Mouse (Mus musculus): ENCODE results near the gene Fam83g. TPM values are rescaled to one million over a fixed set of nuclear protein-coding genes. Genes with fewer than 3 reads are reported as not detected.
A peak's percentile ranks its signal among the peaks of the same experiment; 100 is the strongest.
"Not testable (repeated sequence)": the region's sequence is repeated elsewhere in the genome, so short reads cannot be mapped to it uniquely, and the experiment has no call there.

The Fam83g gene
- polyA plus RNA-seq (2015; fragmentation: Nextera tagmentation; extraction: Ambion mirVana) = 0.12 and 0.18 TPM in 2 replicates

DNA sequence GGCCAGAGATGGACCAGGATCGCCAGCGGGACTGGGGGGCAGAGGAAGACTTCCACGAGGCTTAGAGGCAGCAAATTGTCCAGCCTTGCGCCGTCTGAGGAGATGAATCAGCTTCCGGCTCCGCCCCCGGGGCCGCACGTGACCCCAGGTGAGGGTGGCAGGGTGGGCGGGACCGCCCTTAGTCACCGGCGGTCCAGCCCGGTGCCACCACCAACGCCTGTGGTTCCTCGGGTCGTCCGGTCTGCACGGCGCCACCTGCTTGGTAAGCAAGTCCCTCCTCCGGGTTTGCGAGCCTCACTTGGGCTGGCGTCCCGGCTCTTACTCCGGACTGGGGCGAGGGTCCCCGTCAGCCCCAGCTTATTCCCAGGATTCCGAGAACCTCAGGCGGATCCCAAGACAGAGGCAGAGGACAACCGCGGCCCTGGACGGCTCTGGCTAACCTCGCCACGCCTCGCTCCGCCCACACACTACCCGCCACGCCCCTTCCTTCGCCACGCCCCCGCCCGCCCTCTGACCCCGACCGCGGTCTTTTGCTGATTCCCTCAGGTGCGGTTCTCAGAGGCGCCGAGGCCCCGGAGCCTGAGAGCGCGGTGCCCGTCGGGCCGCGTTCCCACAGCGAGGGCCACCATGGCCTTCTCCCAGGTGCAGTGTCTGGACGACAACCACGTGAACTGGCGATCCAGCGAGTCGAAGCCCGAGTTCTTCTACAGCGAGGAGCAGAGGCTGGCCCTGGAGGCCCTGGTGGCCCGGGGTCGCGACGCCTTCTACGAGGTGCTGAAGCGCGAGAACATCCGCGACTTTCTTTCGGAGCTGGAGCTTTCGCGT lies at the start of gene Fam83g:
TSS of gene Fam83g (plus strand) at position 185 of the 825 bp plus-strand sequence.
- Histone ChIP-seq H3K4me2 (ENCODE audit: low read length) (peak within 1 kb of the TSS; percentile 44), H3K27me3 (replicated peaks; ENCODE audit: control insufficient read depth, insufficient read depth, low read length) (peaks cover 32% of the 10 kb centered on the region), H3K4me1 (ENCODE audit: control insufficient read depth, insufficient read depth, low read depth, low read length) (peaks cover 4% of the 10 kb centered on the region; the same call in 1 of the 2 replicates), H3K27ac (ENCODE audit: low read depth, low read length) (no peak within 1 kb of the TSS), H3K9ac (ENCODE audit: low read depth, low read length) (no peak within 1 kb of the TSS), H3K4me3 (ENCODE audit: low read length) (peak within 1 kb of the TSS; percentile 34), H3K9me3 (ENCODE audit: control insufficient read depth, low read length) (no peaks in the 10 kb centered on the region), H3K36me3 (ENCODE audit: control insufficient read depth, insufficient read depth, low read length) (no peaks in the 10 kb centered on the region)
- ATAC-seq = no peak
- 2% methylated on average over 76 of the region's 76 CpGs for WGBS

DNA sequence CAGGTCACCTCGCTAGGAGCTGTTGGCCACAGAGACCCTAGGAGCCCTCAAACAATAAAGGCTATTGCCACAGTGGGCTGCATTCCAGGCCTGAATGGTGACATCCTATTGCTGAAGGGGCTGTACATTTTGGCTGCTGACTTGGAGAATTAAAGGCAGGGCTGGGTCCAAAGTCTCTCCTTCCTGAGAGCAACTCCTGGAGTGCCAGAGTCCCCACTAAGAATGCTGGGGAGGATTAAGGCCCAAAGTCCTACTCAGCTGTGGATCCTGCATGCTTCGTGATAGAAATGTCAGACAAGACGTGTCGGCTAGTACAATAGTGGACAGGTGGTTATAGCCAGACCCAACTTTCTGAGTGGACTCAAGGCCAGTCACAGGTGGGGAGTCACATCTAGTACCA lies 47.6 kb upstream of the Fam83g start:
- not testable (repeated sequence) for H3K9me3 ChIP-seq (ENCODE audit: control insufficient read depth, low read length); ATAC-seq; H3K27me3 ChIP-seq (replicated peaks; ENCODE audit: control insufficient read depth, insufficient read depth, low read length); H3K4me1 ChIP-seq (ENCODE audit: control insufficient read depth, insufficient read depth, low read depth, low read length); H3K4me2 ChIP-seq (ENCODE audit: low read length); H3K36me3 ChIP-seq (ENCODE audit: control insufficient read depth, insufficient read depth, low read length); H3K9ac ChIP-seq (ENCODE audit: low read depth, low read length); H3K4me3 ChIP-seq (ENCODE audit: low read length); H3K27ac ChIP-seq (ENCODE audit: low read depth, low read length)
- 94% methylated on average over 2 of the region's 4 CpGs for WGBS

DNA sequence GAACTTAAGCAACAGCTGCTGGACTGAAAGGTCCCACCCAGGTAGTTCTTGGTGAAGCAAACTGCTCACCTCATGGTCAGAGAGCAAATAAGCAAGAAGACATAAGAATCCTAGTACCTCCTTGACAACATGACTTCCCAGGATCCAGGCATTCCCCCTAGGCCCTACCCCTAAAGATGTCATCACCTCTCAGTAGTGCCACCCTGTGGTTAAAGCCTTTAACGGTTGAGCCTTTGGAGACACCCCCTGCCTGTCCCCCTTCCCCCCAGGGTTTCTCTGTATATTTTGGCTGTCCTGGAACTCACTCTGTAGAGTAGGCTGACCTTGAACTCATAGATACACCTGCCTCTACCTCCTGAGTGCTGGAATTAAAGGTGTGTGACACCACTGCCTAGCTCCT lies 46.5 kb upstream of the Fam83g start:
- Histone ChIP-seq H3K4me1 (ENCODE audit: control insufficient read depth, insufficient read depth, low read depth, low read length) (no peaks in the 10 kb centered on the region), H3K36me3 (ENCODE audit: control insufficient read depth, insufficient read depth, low read length) (no peaks in the 10 kb centered on the region), H3K4me2 (ENCODE audit: low read length) (no peak overlapping the region), H3K27me3 (replicated peaks; ENCODE audit: control insufficient read depth, insufficient read depth, low read length) (no peaks in the 10 kb centered on the region), H3K4me3 (ENCODE audit: low read length) (no peak overlapping the region), H3K9ac (ENCODE audit: low read depth, low read length) (no peak overlapping the region), H3K9me3 (ENCODE audit: control insufficient read depth, low read length) (no peaks in the 10 kb centered on the region), H3K27ac (ENCODE audit: low read depth, low read length) (no peak overlapping the region)
- ATAC-seq = no peak
- WGBS = 38% methylated on average over 1 of the region's 1 CpGs

DNA sequence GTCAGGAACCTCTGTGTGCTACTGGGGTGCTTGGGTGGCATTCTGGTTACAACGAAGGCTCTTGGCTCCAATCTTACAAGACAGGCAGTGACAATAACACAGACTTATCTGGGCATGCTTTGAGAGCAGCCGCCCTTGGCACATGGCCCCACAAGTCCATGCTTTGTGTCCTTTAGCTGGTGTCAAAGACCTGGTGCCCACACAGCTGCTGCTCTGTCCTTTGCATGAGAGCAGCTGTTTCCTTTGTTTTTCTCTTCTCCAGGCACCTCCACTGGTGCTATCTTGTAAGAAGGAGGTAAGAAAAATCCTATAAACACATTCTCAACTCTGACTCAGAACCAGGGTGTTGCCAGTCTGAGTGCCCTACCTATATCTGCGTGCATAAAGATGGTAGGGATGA lies 46.0 kb upstream of the Fam83g start:
- Histone ChIP-seq H3K4me3 (ENCODE audit: low read length) (no peak overlapping the region), H3K4me1 (ENCODE audit: control insufficient read depth, insufficient read depth, low read depth, low read length) (no peaks in the 10 kb centered on the region), H3K36me3 (ENCODE audit: control insufficient read depth, insufficient read depth, low read length) (no peaks in the 10 kb centered on the region), H3K27ac (ENCODE audit: low read depth, low read length) (no peak overlapping the region), H3K4me2 (ENCODE audit: low read length) (no peak overlapping the region), H3K9me3 (ENCODE audit: control insufficient read depth, low read length) (no peaks in the 10 kb centered on the region), H3K9ac (ENCODE audit: low read depth, low read length) (no peak overlapping the region), H3K27me3 (replicated peaks; ENCODE audit: control insufficient read depth, insufficient read depth, low read length) (no peaks in the 10 kb centered on the region)
- ATAC-seq = no peak
- 95% methylated on average over 3 of the region's 3 CpGs for WGBS

DNA sequence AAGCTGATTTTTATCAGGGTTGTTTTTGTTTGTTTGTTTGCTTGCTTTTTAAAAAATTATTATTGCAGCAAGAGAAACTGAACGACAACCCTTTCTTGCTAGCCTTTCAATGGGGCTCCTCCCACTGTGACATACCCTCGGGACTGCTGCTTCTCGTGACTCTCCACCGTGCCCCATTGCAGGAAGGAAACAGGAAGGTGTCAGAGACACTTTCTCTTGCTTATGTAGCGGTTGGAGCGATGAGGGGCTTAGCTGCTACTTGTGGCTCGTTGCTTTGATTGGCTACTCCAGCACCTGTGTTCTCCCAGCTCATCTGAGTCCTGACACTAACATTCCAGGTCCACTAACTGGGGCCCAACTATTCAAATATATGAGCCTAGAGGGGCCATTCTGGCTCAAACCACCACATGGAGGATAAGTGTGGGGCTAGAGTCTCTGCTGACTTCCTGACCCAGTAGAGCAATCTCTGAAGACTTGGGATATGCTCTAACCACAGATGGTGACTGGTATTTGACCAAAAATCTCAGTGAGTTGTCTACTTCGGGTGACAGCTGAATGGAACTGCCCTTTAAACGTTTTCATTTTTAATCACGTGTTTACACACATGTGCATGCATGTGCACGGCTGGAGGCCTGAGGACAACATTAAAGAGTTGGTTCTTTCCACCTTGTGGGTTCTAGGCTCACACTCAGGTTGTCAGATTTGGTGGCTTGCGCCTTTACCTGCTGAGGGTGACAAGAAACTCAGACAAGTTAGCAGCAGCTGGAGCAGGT lies 44.9 kb upstream of the Fam83g start:
- no peak overlapping the region for H3K9ac ChIP-seq (ENCODE audit: low read depth, low read length)
- no peak overlapping the region for H3K4me2 ChIP-seq (ENCODE audit: low read length)
- no peaks in the 10 kb centered on the region for H3K36me3 ChIP-seq (ENCODE audit: control insufficient read depth, insufficient read depth, low read length)
- no peak for ATAC-seq
- H3K27me3 ChIP-seq (replicated peaks; ENCODE audit: control insufficient read depth, insufficient read depth, low read length) = no peaks in the 10 kb centered on the region
- WGBS = 81% methylated on average over 12 of the region's 12 CpGs
- H3K9me3 ChIP-seq (ENCODE audit: control insufficient read depth, low read length) = no peaks in the 10 kb centered on the region
- H3K4me3 ChIP-seq (ENCODE audit: low read length) = no peak overlapping the region
- H3K27ac ChIP-seq (ENCODE audit: low read depth, low read length) = no peak overlapping the region
- no peaks in the 10 kb centered on the region for H3K4me1 ChIP-seq (ENCODE audit: control insufficient read depth, insufficient read depth, low read depth, low read length)

DNA sequence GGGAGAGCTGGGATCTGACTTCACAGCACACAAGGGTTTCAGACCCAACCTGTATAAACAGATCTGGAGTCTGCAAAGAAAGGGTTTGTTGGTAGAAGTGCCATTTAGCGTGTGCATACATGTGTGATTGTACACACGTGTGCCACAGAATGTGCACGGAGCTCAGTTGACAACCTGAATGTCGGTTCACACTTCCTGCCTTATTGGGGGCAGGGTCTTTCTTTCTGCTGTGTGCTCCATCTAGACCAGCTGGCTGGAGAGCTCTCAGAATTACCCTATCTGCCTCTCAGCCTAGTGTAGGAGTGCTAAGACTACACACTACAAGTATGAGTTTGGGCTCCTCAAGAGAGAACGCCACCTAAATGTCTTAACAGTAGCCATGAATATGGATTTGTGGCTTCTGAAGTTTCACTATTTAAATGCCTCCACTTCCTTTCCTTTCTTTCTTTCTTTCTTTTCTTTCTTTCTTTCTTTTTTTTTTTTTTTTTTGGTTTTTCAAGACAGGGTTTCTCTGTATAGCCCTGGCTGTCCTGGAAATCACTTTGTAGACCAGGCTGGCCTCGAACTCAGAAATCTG lies 44.2 kb upstream of the Fam83g start:
- H3K36me3 ChIP-seq (ENCODE audit: control insufficient read depth, insufficient read depth, low read length) = no peaks in the 10 kb centered on the region
- no peak overlapping the region for H3K9ac ChIP-seq (ENCODE audit: low read depth, low read length)
- no peaks in the 10 kb centered on the region for H3K4me1 ChIP-seq (ENCODE audit: control insufficient read depth, insufficient read depth, low read depth, low read length)
- no peak for ATAC-seq
- no peak overlapping the region for H3K4me3 ChIP-seq (ENCODE audit: low read length)
- 93% methylated on average over 6 of the region's 6 CpGs for WGBS
- no peaks in the 10 kb centered on the region for H3K9me3 ChIP-seq (ENCODE audit: control insufficient read depth, low read length)
- H3K4me2 ChIP-seq (ENCODE audit: low read length) = no peak overlapping the region
- no peaks in the 10 kb centered on the region for H3K27me3 ChIP-seq (replicated peaks; ENCODE audit: control insufficient read depth, insufficient read depth, low read length)
- no peak overlapping the region for H3K27ac ChIP-seq (ENCODE audit: low read depth, low read length)

DNA sequence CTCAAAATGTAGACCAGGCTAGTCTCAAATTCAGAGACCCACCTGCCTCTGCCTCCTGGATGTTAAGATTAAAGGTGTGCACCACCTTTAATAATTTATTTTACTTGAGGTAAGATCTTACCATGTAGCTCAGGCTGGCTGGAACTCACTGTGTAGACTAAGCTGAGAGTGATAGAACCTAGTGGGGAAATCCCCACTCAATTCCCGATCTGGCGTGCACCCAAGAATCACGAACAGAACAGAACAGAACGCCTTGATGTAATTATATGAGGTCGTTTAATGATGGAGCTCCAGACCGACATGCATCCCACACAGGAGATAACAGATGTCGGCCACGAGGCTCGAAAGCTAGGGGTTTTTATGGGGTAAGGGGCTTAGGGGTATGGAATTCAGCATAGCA lies 43.3 kb upstream of the Fam83g start:
- not testable (repeated sequence) for H3K4me3 ChIP-seq (ENCODE audit: low read length); H3K9ac ChIP-seq (ENCODE audit: low read depth, low read length); H3K27me3 ChIP-seq (replicated peaks; ENCODE audit: control insufficient read depth, insufficient read depth, low read length); H3K36me3 ChIP-seq (ENCODE audit: control insufficient read depth, insufficient read depth, low read length); H3K9me3 ChIP-seq (ENCODE audit: control insufficient read depth, low read length); H3K4me1 ChIP-seq (ENCODE audit: control insufficient read depth, insufficient read depth, low read depth, low read length); ATAC-seq; H3K4me2 ChIP-seq (ENCODE audit: low read length); H3K27ac ChIP-seq (ENCODE audit: low read depth, low read length)
- WGBS = 66% methylated on average over 9 of the region's 9 CpGs

DNA sequence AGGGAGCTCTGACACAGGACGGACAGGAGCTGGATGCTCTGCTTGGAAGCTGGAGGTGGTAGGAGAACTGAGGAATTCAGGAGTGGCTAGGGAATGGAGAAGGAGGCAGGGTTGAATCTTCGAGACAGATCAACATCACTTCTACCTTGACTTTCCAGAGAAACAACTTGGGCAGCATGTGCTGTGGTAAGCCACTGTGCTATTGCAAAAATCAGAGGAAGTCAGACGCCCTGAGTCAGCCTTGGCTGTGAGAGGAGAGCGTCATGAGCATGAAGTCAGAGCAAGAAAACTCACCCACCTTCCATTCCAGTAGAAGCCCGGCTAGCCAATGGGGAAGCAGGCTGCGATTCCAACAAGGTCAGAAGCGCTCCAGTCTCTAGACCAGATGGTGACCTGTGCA lies 41.8 kb upstream of the Fam83g start:
- 92% methylated on average over 7 of the region's 7 CpGs for WGBS
- H3K9ac ChIP-seq (ENCODE audit: low read depth, low read length) = no peak overlapping the region

More for the DNA sequence above, 41.8 kb upstream of the Fam83g start:
- H3K4me3 ChIP-seq (ENCODE audit: low read length) = no peak overlapping the region
- no peaks in the 10 kb centered on the region for H3K36me3 ChIP-seq (ENCODE audit: control insufficient read depth, insufficient read depth, low read length)
- H3K27me3 ChIP-seq (replicated peaks; ENCODE audit: control insufficient read depth, insufficient read depth, low read length) = no peaks in the 10 kb centered on the region
- ATAC-seq = no peak
- H3K9me3 ChIP-seq (ENCODE audit: control insufficient read depth, low read length) = no peaks in the 10 kb centered on the region
- H3K4me1 ChIP-seq (ENCODE audit: control insufficient read depth, insufficient read depth, low read depth, low read length) = no peaks in the 10 kb centered on the region
- no peak overlapping the region for H3K4me2 ChIP-seq (ENCODE audit: low read length)
- no peak overlapping the region for H3K27ac ChIP-seq (ENCODE audit: low read depth, low read length)
